In genomic region chr12:52381968-52382325, GRCm38 (mm10) we compare ENCODE assay signal across 10 mouse cellular contexts.
DNase-seq lines count a peak whose midpoint lies in the region; ATAC-seq lines count a peak whose summit lies in the region.
"Had no signal": no experiment of that assay in that cellular context is flagged by ENCODE, and none has a peak within 500 bp of the region (broad histone marks: within the 10 kb centered on the region; RNA-seq: fewer than 3 reads in every experiment).

No protein-coding gene starts in this region.

- no peak overlapping the region for H3K4me2 ChIP-seq in heart, embryonic 13.5 days
- no peak overlapping the region for H3K4me2 ChIP-seq in midbrain, embryonic 12.5 days (replicated peaks)

- no peak for ATAC-seq in heart, embryonic 13.5 days (ENCODE audit: extremely low read depth, insufficient number of reproducible peaks, low FRiP score, low TSS enrichment)
- ATAC-seq in midbrain, embryonic 12.5 days (ENCODE audit: low FRiP score, low read depth) = no peak; the same call in 1 of the 2 replicates

- H3K36me3 ChIP-seq in heart, embryonic 13.5 days = no peaks in the 10 kb centered on the region
- no peaks in the 10 kb centered on the region for H3K36me3 ChIP-seq in embryonic facial prominence, embryonic 10.5 days (replicated peaks)
- no peaks in the 10 kb centered on the region for H3K36me3 ChIP-seq in hindbrain, embryonic 10.5 days
- H3K36me3 ChIP-seq in midbrain, embryonic 12.5 days = no peaks in the 10 kb centered on the region

- no peak overlapping the region for H3K9ac ChIP-seq in heart, embryonic 13.5 days
- peak overlapping the region; percentile 37; the same call in 1 of the 2 replicates for H3K9ac ChIP-seq in midbrain, embryonic 12.5 days (replicated peaks)

- 57% methylated on average over 1 of the region's 1 CpGs for WGBS in heart, embryonic 13.5 days
- WGBS in embryonic facial prominence, embryonic 10.5 days = 76% methylated on average over 1 of the region's 1 CpGs
- 77% methylated on average over 1 of the region's 1 CpGs for WGBS in hindbrain, embryonic 10.5 days
- WGBS in midbrain, embryonic 12.5 days = 75% methylated on average over 1 of the region's 1 CpGs

- no peaks in the 10 kb centered on the region for H3K9me3 ChIP-seq in heart, embryonic 13.5 days
- no peaks in the 10 kb centered on the region for H3K9me3 ChIP-seq in embryonic facial prominence, embryonic 10.5 days
- no peaks in the 10 kb centered on the region for H3K9me3 ChIP-seq in hindbrain, embryonic 10.5 days
- H3K9me3 ChIP-seq in midbrain, embryonic 12.5 days = no peaks in the 10 kb centered on the region

- intact Hi-C loops in heart, postnatal 25 days (cut with DNase I) = no loop called here

- no peak overlapping the region for H3K4me3 ChIP-seq in heart, embryonic 13.5 days
- H3K4me3 ChIP-seq in embryonic facial prominence, embryonic 10.5 days = no peak overlapping the region
- no peak overlapping the region for H3K4me3 ChIP-seq in hindbrain, embryonic 10.5 days
- no peak overlapping the region for H3K4me3 ChIP-seq in midbrain, embryonic 12.5 days

- no peak for DNase-seq in heart, postnatal 25 days (ENCODE audit: low spot score)
- no peak for DNase-seq in embryonic facial prominence, embryonic 10.5 days (ENCODE audit: low spot score)
- no peak for DNase-seq in hindbrain, embryonic 10.5 days (ENCODE audit: low spot score)
- no peak for DNase-seq in cerebellum, adult 8-10 months
- no peak for DNase-seq in urinary bladder, postnatal 25 days (ENCODE audit: low spot score)
- no peak for DNase-seq in kidney, postnatal 25 days
- DNase-seq: kidney, adult 18-20 months had no signal

- H3K4me1 ChIP-seq in heart, embryonic 13.5 days = peaks cover 30% of the 10 kb centered on the region
- H3K4me1 ChIP-seq in embryonic facial prominence, embryonic 10.5 days = peaks cover 50% of the 10 kb centered on the region
- peaks cover 45% of the 10 kb centered on the region for H3K4me1 ChIP-seq in hindbrain, embryonic 10.5 days (replicated peaks)
- H3K4me1 ChIP-seq in midbrain, embryonic 12.5 days = peaks cover 25% of the 10 kb centered on the region

- H3K27ac ChIP-seq in heart, embryonic 13.5 days (replicated peaks) = 0 out of 2 replicates have a peak overlapping the region, but pooled peaks have one; percentile 3
- peak overlapping the region; percentile 82 for H3K27ac ChIP-seq in embryonic facial prominence, embryonic 10.5 days (replicated peaks)
- peak overlapping the region; percentile 78 for H3K27ac ChIP-seq in hindbrain, embryonic 10.5 days
- H3K27ac ChIP-seq in midbrain, embryonic 12.5 days (replicated peaks) = peak overlapping the region; percentile 21; the same call in 1 of the 2 replicates
- H3K27ac ChIP-seq: macrophage had no signal

- H3K27me3 ChIP-seq in heart, embryonic 13.5 days (replicated peaks) = no peaks in the 10 kb centered on the region
- no peaks in the 10 kb centered on the region for H3K27me3 ChIP-seq in embryonic facial prominence, embryonic 10.5 days (replicated peaks; ENCODE audit: low read depth, poor library complexity, severe bottlenecking)
- H3K27me3 ChIP-seq in hindbrain, embryonic 10.5 days (ENCODE audit: insufficient read depth, poor library complexity, severe bottlenecking) = no peaks in the 10 kb centered on the region
- no peaks in the 10 kb centered on the region for H3K27me3 ChIP-seq in midbrain, embryonic 12.5 days

Comparison
In these comparisons a context has a peak if more than half of its experiments do, and no peak if none do; other contexts are left out.
1. H3K27ac ChIP-seq: peak in every context shown above with its lines; median percentile 82 in embryonic facial prominence, embryonic 10.5 days; 78 in hindbrain, embryonic 10.5 days; 21 in midbrain, embryonic 12.5 days; 3 in heart, embryonic 13.5 days.